Mouse (Mus musculus) liver, embryonic 14.5 days (tissue): ENCODE results near the gene Pgpep1l. TPM values are rescaled to one million over a fixed set of nuclear protein-coding genes. Genes with fewer than 3 reads are reported as not detected.

Experiments
- ATAC-seq: fragments of 200-750 bp; cut with Nextera tagmentation; 2 replicates; pipeline ENCODE4 v1.8.0; 2017; ENCODE audit warnings: moderate number of reproducible peaks, mild to moderate bottlenecking, moderate library complexity; ENCODE audit not compliant: insufficient read depth
- DNase-seq, 3 experiments: peaks; one replicate each; pipeline ENCODE4 v3.0.0-alpha.2; 2012 to 2013; ENCODE audit warnings: low read depth in 3 of 3, low spot score in 3 of 3
- H3K27ac ChIP-seq: fragments of 300-500 bp; sonication (generic); 2 replicates; pipeline ENCODE4 v1.5.1; 2014; ENCODE audit warnings: moderate library complexity, mild to moderate bottlenecking, control low read depth, inconsistent platforms
- H3K27me3 ChIP-seq: fragments of 300-500 bp; sonication (generic); 2 replicates; pipeline ENCODE4 v1.6.1; 2014; ENCODE audit warnings: mild to moderate bottlenecking, low read length, moderate library complexity; ENCODE audit not compliant: control insufficient read depth, insufficient read depth
- H3K36me3 ChIP-seq: fragments of 300-500 bp; sonication (generic); replicated peaks from 2 replicates; pipeline ENCODE4 v1.6.1; 2014; ENCODE audit warnings: low read depth; ENCODE audit not compliant: control insufficient read depth, insufficient read depth
- H3K4me1 ChIP-seq, 2 experiments: fragments of 200-500 bp in 1 of 2; fragments of 300-500 bp in 1 of 2; sonication (generic) in 1 of 2; replicated peaks; 2 replicates each; pipeline ENCODE4 v1.6.1; 2012 to 2014; ENCODE audit warnings: antibody characterized with exemption in 1 of 2, inconsistent platforms in 1 of 2, low read length in 1 of 2; ENCODE audit not compliant: control insufficient read depth in 2 of 2, insufficient read depth in 2 of 2
- H3K4me2 ChIP-seq: fragments of 300-500 bp; sonication (generic); 2 replicates; pipeline ENCODE4 v1.6.1; 2014; ENCODE audit warnings: low read depth, mild to moderate bottlenecking, control low read depth, moderate library complexity
- H3K4me3 ChIP-seq, 2 experiments: fragments of 200-500 bp in 1 of 2; fragments of 300-500 bp in 1 of 2; sonication (generic) in 1 of 2; 2 replicates each; pipeline ENCODE4 v1.5.1; 2012 to 2014; ENCODE audit warnings: low read depth in 2 of 2, low read length in 2 of 2, mild to moderate bottlenecking in 2 of 2, control low read depth in 1 of 2, inconsistent platforms in 1 of 2, moderate library complexity in 1 of 2; ENCODE audit not compliant: insufficient read depth in 1 of 2
- H3K9ac ChIP-seq: fragments of 300-500 bp; sonication (generic); replicated peaks from 2 replicates; pipeline ENCODE4 v1.6.1; 2014; ENCODE audit warnings: mild to moderate bottlenecking, control low read depth, moderate library complexity
- H3K9me3 ChIP-seq: fragments of 300-500 bp; sonication (generic); 2 replicates; pipeline ENCODE4 v1.6.1; 2016; ENCODE audit warnings: low read length, mixed read lengths; ENCODE audit not compliant: control insufficient read depth
- CTCF ChIP-seq: IDR thresholded peaks from 2 replicates; pipeline ENCODE4 v1.5.1; 2016; ENCODE audit warnings: antibody characterized with exemption, low read depth, control low read depth
- EP300 ChIP-seq: IDR thresholded peaks from 2 replicates; pipeline ENCODE4 v1.6.1; 2016; ENCODE audit warnings: antibody characterized with exemption, low read depth
- WGBS: fragments of 180-500 bp; shearing (Covaris S2); extraction: QIAGEN DNeasy Blood & Tissue Kit; methylation state at CpG from one replicate; pipeline ENCODE4 v1.1.7; 2014; ENCODE audit not compliant: insufficient replicate concordance; 5-methylcytosine and 5-hydroxymethylcytosine counted together
- polyA plus RNA-seq, 2 experiments: library from polyadenylated mRNA; depleted of rRNA in 1 of 2; stranded (reverse) in 1 of 2; unstranded in 1 of 2; fragments of >200 nt; fragmentation: Nextera tagmentation in 1 of 2; extraction: Ambion mirVana in 1 of 2; gene quantifications; 2 replicates each; pipeline versions ENCODE4 v1.2.1 to v1.2.3; 2012 to 2014

Gene Pgpep1l
- polyA plus RNA-seq, 2 experiments, result not detected

DNA sequence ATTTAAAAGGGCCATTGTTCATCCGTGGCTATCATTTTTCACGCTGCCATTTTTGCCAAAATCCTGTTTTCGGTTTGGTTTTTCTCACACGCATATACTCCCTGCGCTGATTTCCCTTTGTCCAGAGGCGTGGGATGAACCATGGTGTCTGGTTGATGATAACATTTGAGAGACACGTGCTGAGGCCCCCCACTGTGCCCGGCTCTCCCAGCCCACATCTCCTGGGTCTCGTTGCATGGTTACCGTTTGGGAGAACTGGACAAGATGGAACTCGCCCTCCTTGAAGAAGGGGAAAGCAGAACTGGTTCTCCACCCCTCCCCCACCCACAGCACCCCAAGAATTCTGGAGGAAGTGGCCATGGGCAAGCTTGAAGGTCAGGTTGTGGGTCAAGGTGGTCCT lies 37.0 kb downstream of the Pgpep1l start:
- DNase-seq (no peak), ATAC-seq (no peak)
- Histone ChIP-seq H3K27me3 (no peaks in the 10 kb centered on the region), H3K9me3 (no peaks in the 10 kb centered on the region), H3K36me3 (no peaks in the 10 kb centered on the region), H3K4me2 (no peak overlapping the region), H3K4me3 (no peak overlapping the region), H3K4me1 (no peaks in the 10 kb centered on the region), H3K27ac (no peak overlapping the region), H3K9ac (no peak overlapping the region)
- TF ChIP-seq CTCF (no peak), EP300 (no peak)
- WGBS, result 63% methylated on average over 11 of the region's 11 CpGs

GRCm38 (mm10) chr7:68225427-68226054 lies 38.5 kb downstream of the Pgpep1l start:
- H3K27ac ChIP-seq, result no peak overlapping the region
- no peaks in the 10 kb centered on the region for H3K9me3 ChIP-seq
- no peak overlapping the region for H3K9ac ChIP-seq
- H3K36me3 ChIP-seq, result no peaks in the 10 kb centered on the region
- no peak for TF ChIP-seq EP300
- no peak for TF ChIP-seq CTCF
- ATAC-seq, result no peak
- no peaks in the 10 kb centered on the region for H3K27me3 ChIP-seq
- WGBS, result 56% methylated on average over 9 of the region's 9 CpGs
- DNase-seq, result no peak
- H3K4me3 ChIP-seq, result no peak overlapping the region
- H3K4me2 ChIP-seq, result no peak overlapping the region
- no peaks in the 10 kb centered on the region for H3K4me1 ChIP-seq

DNA sequence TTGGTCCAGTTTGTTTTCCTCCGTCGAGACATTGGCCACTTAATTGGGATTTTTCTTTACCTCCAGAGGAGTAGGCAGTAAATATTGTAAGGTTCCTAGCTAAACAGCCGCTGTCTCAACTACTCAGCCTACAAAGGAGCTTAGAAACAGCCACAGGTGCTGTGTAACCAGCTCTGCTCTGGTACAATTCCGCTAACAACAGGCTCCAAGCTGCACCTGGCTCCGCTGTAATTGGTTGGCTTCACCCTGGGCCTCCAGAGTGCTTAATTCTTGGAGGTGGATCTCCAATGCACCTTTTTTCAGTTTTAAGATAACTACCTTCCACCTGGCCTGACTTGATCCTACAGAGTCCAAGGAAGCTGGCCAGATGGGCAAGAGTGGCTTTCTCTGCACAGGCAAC lies 40.0 kb downstream of the Pgpep1l start:
- 86% methylated on average over 5 of the region's 5 CpGs for WGBS
- Histone ChIP-seq H3K4me1 (no peaks in the 10 kb centered on the region), H3K36me3 (no peaks in the 10 kb centered on the region; the same call in 1 of the 2 replicates), H3K27me3 (no peaks in the 10 kb centered on the region), H3K4me2 (no peak overlapping the region), H3K9ac (no peak overlapping the region), H3K27ac (no peak overlapping the region), H3K9me3 (no peaks in the 10 kb centered on the region), H3K4me3 (no peak overlapping the region)
- ATAC-seq, result no peak
- no peak for DNase-seq
- TF ChIP-seq CTCF, result no peak
- no peak for TF ChIP-seq EP300

DNA sequence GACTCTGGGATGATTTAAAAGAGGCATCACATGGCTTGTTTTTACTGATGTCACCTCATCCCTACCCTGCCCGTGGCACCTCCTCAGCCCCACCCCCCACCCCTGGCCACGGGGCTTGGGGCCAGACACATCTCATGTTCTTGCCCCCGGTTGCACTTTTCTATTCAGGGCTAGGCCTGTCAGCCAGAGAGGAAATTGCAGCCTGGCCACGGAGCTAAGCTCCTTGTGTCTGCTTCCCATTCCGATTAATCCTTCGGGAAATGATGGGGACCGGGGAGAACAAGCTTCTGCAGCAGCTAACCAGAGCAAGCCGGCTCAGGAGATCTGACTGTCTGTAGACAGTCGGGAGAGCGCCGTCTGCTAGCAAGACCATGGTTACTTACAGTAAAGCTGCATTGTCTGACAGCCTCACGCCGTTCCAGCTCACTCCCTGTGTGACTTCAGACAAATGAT lies 40.7 kb downstream of the Pgpep1l start:
- H3K27ac ChIP-seq, result no peak overlapping the region
- WGBS, result 75% methylated on average over 13 of the region's 13 CpGs
- ATAC-seq, result no peak

GRCm38 (mm10) chr7:68221677-68222230 lies 42.3 kb downstream of the Pgpep1l start:
- Histone ChIP-seq H3K36me3 (no peaks in the 10 kb centered on the region; the same call in 1 of the 2 replicates), H3K4me3 (no peak overlapping the region), H3K27me3 (no peaks in the 10 kb centered on the region), H3K27ac (no peak overlapping the region), H3K4me1 (no peaks in the 10 kb centered on the region), H3K9me3 (no peaks in the 10 kb centered on the region), H3K4me2 (no peak overlapping the region), H3K9ac (no peak overlapping the region)
- WGBS, result 73% methylated on average over 9 of the region's 9 CpGs
- no peak for DNase-seq
- no peak for ATAC-seq
- TF ChIP-seq EP300 (no peak), CTCF (no peak)

More for the DNA sequence above, 40.7 kb downstream of the Pgpep1l start:
- TF ChIP-seq CTCF (no peak), EP300 (no peak)
- Histone ChIP-seq H3K4me2 (no peak overlapping the region), H3K27me3 (no peaks in the 10 kb centered on the region), H3K36me3 (no peaks in the 10 kb centered on the region; the same call in 1 of the 2 replicates), H3K9me3 (no peaks in the 10 kb centered on the region), H3K9ac (no peak overlapping the region), H3K4me3 (no peak overlapping the region), H3K4me1 (no peaks in the 10 kb centered on the region)
- DNase-seq, result no peak
